Mouse (Mus musculus) lung, postnatal 0 days (tissue): Measurements from ENCODE around the gene Trim80.

Source experiments
- CTCF ChIP-seq: IDR thresholded peaks from 2 replicates; pipeline ENCODE4 v1.5.1; 2016; ENCODE audit warnings: antibody characterized with exemption, mild to moderate bottlenecking
- EP300 ChIP-seq: IDR thresholded peaks from 2 replicates; pipeline ENCODE4 v1.6.1; 2016; ENCODE audit warnings: antibody characterized with exemption, mild to moderate bottlenecking, control low read depth

DNA sequence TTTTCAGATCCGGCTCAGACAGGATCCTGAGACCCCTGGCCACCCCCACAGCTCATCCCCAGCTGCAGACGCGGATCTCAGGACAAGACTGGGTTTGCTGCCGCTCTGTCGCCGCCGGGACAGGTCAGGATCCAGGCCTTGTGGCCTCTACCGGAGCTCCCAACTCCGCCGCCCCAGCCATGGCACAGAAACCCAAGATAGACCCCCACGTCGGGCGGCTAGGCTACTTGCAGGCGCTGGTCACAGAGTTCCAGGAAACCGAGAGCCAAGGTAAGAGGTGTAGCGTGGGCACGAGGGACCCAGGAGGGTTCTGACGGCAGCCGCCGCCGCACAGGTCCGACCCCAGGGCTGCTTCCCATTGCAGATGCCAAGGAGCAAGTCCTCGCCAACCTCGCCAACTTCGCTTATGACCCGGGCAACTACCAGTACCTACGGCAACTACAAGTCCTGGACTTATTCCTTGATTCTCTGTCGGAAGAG, 35.5 kb downstream of the Trim80 start:
- TF ChIP-seq CTCF (no peak), EP300 (no peak)
